Mouse (Mus musculus) limb, embryonic 12.5 days (tissue): ENCODE results near the gene Galnt17. TPM values are rescaled to one million over a fixed set of nuclear protein-coding genes. Genes with fewer than 3 reads are reported as not detected.

ENCODE experiments used
- ATAC-seq: fragments of 200-750 bp; cut with Nextera tagmentation; 2 replicates; pipeline ENCODE4 v1.8.0; 2017; ENCODE audit warnings: low read depth, moderate TSS enrichment; ENCODE audit not compliant: insufficient number of reproducible peaks, insufficient read depth, low FRiP score, low TSS enrichment
- H3K27ac ChIP-seq: fragments of 300-500 bp; sonication (generic); 2 replicates; pipeline ENCODE4 v1.5.1; 2016; ENCODE audit warnings: mild to moderate bottlenecking, moderate library complexity
- H3K27me3 ChIP-seq: fragments of 300-500 bp; sonication (generic); 2 replicates; pipeline ENCODE4 v1.6.1; 2016; ENCODE audit warnings: mild to moderate bottlenecking, moderate library complexity
- H3K36me3 ChIP-seq: fragments of 300-500 bp; sonication (generic); 2 replicates; pipeline ENCODE4 v1.6.1; 2016; ENCODE audit warnings: mild to moderate bottlenecking, moderate library complexity
- H3K4me1 ChIP-seq: fragments of 300-500 bp; sonication (generic); replicated peaks from 2 replicates; pipeline ENCODE4 v1.6.1; 2016
- H3K4me2 ChIP-seq: fragments of 300-500 bp; sonication (generic); 2 replicates; pipeline ENCODE4 v1.6.1; 2016; ENCODE audit warnings: mild to moderate bottlenecking, moderate library complexity
- H3K4me3 ChIP-seq: fragments of 300-500 bp; sonication (generic); replicated peaks from 2 replicates; pipeline ENCODE4 v1.5.1; 2016; ENCODE audit warnings: mild to moderate bottlenecking
- H3K9ac ChIP-seq: fragments of 300-500 bp; sonication (generic); replicated peaks from 2 replicates; pipeline ENCODE4 v1.6.1; 2016; ENCODE audit warnings: mild to moderate bottlenecking, moderate library complexity
- H3K9me3 ChIP-seq: fragments of 300-500 bp; sonication (generic); 2 replicates; pipeline ENCODE4 v1.6.1; 2016; ENCODE audit warnings: mild to moderate bottlenecking, moderate library complexity
- WGBS: fragments of 180-500 bp; shearing (Covaris S2); methylation state at CpG from one replicate; pipeline ENCODE4 v1.1.7; 2016; 5-methylcytosine and 5-hydroxymethylcytosine counted together
- polyA plus RNA-seq: library from polyadenylated mRNA; unstranded; fragments of >200 nt; fragmentation: Nextera tagmentation; extraction: Ambion mirVana; gene quantifications from 2 replicates; pipeline ENCODE4 v1.2.1, GENCODE M21; 2016

Gene Galnt17
- polyA plus RNA-seq, 1 experiment from 2014 or later: 2.6 TPM

DNA sequence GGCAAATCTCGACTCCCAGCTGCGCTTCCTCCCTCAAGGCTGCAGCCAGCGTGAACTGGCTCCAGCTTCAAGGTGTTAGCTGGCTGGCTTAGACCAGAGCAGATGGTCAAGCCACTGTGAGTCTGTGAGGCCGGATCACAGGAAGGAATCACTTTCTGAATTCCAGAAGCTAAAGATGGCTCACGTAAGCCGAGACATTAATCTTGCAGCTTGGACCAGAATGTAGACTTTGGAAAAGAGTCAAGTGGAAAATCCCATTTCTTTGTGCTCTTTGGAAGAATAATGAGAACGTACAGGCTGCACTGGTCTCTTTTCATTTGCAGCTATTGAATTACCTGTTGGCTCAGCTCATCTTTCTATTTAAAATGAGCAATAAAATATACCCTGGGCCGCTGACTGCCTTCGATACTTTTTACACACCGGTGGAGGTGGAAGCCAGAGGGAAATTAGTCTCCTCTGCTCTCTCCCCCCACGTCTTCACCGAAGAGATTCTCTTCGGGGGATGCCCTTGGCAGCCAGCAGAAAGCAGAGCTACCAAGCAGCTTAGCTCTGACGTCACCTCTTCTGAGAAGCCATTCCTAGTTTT, 225.1 kb downstream of the Galnt17 start:
- H3K4me3 ChIP-seq: no peak overlapping the region
- WGBS: 31% methylated on average over 14 of the region's 14 CpGs
- no peaks in the 10 kb centered on the region for H3K9me3 ChIP-seq
- no peak for ATAC-seq
- peaks cover 21% of the 10 kb centered on the region for H3K4me1 ChIP-seq
- H3K36me3 ChIP-seq: no peaks in the 10 kb centered on the region
- H3K4me2 ChIP-seq: peak overlapping the region; percentile 22; the same call in 1 of the 2 replicates
- H3K9ac ChIP-seq: no peak overlapping the region
- no peak overlapping the region for H3K27ac ChIP-seq
- no peaks in the 10 kb centered on the region for H3K27me3 ChIP-seq

DNA sequence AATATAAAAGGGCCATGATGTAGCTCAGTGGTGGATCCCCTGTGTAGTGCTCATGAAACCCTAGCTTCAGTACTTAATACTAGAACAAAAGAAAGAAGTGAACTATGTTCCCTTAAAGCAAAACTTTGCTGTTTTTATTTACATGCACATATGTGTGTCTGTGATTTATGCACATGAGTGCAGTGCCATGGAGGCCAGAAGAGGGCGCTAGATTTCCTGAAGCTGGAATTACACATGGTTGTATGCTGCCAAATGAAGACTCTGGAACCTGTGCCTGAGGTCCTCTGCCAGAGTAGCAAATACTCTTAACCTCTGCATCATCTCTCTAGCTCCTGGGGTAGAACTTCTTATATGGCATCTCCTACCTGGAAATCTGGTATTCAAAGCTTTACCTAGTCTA, 230.6 kb downstream of the Galnt17 start:
- no peaks in the 10 kb centered on the region for H3K27me3 ChIP-seq
- H3K9me3 ChIP-seq: no peaks in the 10 kb centered on the region
- H3K9ac ChIP-seq: no peak overlapping the region
- WGBS: 24% methylated on average over 1 of the region's 1 CpGs
- peaks cover 4% of the 10 kb centered on the region; the same call in 1 of the 2 replicates for H3K4me1 ChIP-seq
- no peak overlapping the region for H3K4me2 ChIP-seq
- H3K27ac ChIP-seq: no peak overlapping the region
- no peaks in the 10 kb centered on the region for H3K36me3 ChIP-seq
- no peak for ATAC-seq
- H3K4me3 ChIP-seq: no peak overlapping the region

DNA sequence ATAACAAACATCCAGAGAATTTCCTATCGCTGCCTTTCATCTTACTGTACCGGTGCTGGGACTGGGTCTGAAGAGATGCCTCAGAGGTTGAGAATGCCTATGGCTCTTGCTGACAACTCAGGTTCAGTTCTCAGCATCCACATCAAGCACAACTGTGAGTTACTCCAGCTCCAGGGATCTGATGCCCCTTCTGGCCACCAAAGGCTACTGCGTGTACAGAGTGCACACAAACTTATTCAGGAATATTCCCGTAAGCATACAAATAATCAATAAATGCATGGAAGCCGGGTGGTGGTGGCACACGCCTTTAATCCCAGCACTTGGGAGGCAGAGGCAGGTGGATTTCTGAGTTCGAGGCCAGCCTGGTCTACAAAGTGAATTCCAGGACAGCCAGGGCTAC, 232.5 kb downstream of the Galnt17 start:
- Histone ChIP-seq H3K4me3 (no peak overlapping the region), H3K27ac (no peak overlapping the region), H3K9me3 (no peaks in the 10 kb centered on the region), H3K4me1 (no peaks in the 10 kb centered on the region), H3K4me2 (no peak overlapping the region), H3K27me3 (no peaks in the 10 kb centered on the region), H3K36me3 (no peaks in the 10 kb centered on the region), H3K9ac (no peak overlapping the region)
- 89% methylated on average over 7 of the region's 7 CpGs for WGBS
- no peak for ATAC-seq

DNA sequence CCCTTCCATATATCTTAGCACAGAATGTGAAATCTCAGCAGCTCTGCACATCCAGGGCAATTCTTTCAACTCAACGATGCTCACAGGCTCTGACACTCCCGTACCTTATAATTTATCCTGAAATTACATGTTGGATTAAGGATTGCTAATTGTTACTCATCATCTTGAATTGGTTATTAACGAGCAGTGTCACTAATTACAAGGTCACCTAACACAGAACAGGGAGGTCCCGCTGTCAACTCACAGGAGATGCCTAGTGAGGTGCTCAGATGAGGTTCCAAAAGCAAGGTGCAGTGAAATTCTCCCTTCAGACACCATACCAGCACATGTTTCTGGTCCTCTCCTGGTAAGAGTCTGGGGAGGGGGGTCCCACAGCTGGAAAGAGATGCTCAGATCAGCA, 234.0 kb downstream of the Galnt17 start:
- Histone ChIP-seq H3K4me3 (no peak overlapping the region), H3K9me3 (no peaks in the 10 kb centered on the region), H3K27ac (no peak overlapping the region), H3K36me3 (no peaks in the 10 kb centered on the region), H3K4me2 (no peak overlapping the region), H3K9ac (no peak overlapping the region), H3K27me3 (no peaks in the 10 kb centered on the region), H3K4me1 (no peaks in the 10 kb centered on the region)
- 81% methylated on average over 4 of the region's 4 CpGs for WGBS
- ATAC-seq: no peak

DNA sequence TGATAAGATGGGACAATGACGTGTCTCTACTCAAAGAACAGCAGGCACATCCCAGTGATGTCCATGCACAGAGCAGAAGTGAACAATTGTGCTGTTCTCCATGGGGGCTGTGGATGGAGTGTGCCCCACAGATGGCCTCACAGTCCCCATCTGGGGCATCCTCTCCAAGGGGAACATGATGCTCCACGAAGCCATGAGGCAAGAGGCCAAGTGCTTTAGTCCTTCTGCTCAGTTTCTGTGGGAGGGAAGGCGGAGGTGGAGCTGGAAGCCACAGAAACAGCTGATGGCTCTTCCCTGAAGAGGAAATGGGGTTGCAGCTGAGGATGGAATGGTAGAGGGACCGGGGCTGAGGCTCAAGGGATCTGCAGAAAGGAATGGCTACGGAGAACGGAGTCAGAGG, 243.1 kb downstream of the Galnt17 start:
- Histone ChIP-seq H3K9me3 (no peaks in the 10 kb centered on the region), H3K36me3 (no peaks in the 10 kb centered on the region), H3K27me3 (no peaks in the 10 kb centered on the region), H3K9ac (no peak overlapping the region), H3K27ac (no peak overlapping the region), H3K4me1 (no peaks in the 10 kb centered on the region), H3K4me2 (no peak overlapping the region), H3K4me3 (no peak overlapping the region)
- ATAC-seq: no peak
- 83% methylated on average over 6 of the region's 6 CpGs for WGBS

DNA sequence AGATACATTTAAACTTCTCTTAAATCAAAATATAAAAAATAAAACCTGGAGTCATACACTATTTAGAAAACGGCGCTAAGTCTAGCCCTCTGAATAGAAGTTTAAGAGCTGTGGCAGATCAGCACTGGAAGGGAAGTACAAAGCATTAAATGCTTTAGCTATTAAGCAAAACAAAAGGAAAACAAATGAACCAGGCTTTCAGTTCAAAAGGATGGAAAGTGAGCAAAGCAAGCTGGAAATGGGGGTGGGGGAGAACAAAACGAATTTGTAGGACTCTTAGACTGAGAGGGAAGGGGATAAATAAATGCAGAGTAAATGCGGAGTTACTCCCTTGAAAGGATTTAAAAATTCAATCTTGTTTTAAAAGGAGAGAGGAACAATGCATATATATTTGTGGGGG, 259.8 kb downstream of the Galnt17 start:
- WGBS: 52% methylated on average over 4 of the region's 4 CpGs
- no peaks in the 10 kb centered on the region for H3K4me1 ChIP-seq
- H3K4me2 ChIP-seq: no peak overlapping the region
- no peaks in the 10 kb centered on the region for H3K36me3 ChIP-seq
- no peak overlapping the region for H3K4me3 ChIP-seq
- ATAC-seq: no peak
- H3K27ac ChIP-seq: no peak overlapping the region
- H3K27me3 ChIP-seq: no peaks in the 10 kb centered on the region
- no peak overlapping the region for H3K9ac ChIP-seq
- H3K9me3 ChIP-seq: no peaks in the 10 kb centered on the region

DNA sequence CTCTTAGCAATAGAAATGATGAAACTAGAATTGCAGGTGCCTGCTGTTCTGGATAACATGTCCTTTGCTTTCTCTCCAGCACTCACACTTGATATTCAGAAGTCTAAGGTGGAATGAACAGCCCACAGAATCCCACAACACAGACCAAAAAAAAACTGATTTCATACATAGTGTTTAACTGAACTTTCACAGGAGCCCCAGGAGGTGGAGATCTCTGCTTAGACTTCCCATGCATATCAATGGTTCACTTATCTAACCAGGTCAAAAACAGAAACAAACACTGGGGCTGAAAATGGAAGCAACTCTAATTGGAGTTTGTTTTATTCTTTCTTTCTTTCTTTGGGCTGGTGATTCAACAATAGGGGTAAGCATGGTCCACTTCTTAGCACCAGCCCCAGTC, 265.2 kb downstream of the Galnt17 start:
- no peak overlapping the region for H3K4me2 ChIP-seq
- H3K27ac ChIP-seq: no peak overlapping the region
- H3K4me1 ChIP-seq: no peaks in the 10 kb centered on the region
- no peak overlapping the region for H3K4me3 ChIP-seq
- H3K27me3 ChIP-seq: no peaks in the 10 kb centered on the region
- H3K9me3 ChIP-seq: no peaks in the 10 kb centered on the region
- H3K36me3 ChIP-seq: no peaks in the 10 kb centered on the region
- no peak overlapping the region for H3K9ac ChIP-seq
- ATAC-seq: no peak

DNA sequence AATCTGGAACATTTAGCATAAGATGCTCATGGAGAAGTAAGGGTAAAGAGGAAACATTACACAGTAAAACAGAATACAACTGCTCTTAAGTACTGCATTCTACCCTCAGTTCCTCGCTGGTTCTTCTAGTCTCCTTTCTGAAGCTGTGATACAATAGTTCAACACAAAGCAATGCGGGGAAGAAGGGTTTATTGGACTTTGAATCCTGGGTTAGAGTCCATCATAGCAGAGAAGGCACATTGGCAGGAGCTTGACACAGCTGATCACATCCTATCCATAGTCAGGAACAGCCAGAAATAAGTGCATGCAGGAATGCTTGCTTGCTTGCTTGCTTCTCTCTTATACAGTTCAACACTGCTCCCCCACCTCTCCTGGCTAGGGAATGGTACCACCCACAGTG, 267.9 kb downstream of the Galnt17 start:
- H3K4me3 ChIP-seq: no peak overlapping the region
- no peak overlapping the region for H3K4me2 ChIP-seq
- ATAC-seq: no peak
- H3K9ac ChIP-seq: no peak overlapping the region
- no peaks in the 10 kb centered on the region for H3K9me3 ChIP-seq
- no peaks in the 10 kb centered on the region for H3K27me3 ChIP-seq
- no peak overlapping the region for H3K27ac ChIP-seq
- no peaks in the 10 kb centered on the region for H3K4me1 ChIP-seq
- no peaks in the 10 kb centered on the region for H3K36me3 ChIP-seq
- WGBS: 89% methylated on average over 2 of the region's 2 CpGs

DNA sequence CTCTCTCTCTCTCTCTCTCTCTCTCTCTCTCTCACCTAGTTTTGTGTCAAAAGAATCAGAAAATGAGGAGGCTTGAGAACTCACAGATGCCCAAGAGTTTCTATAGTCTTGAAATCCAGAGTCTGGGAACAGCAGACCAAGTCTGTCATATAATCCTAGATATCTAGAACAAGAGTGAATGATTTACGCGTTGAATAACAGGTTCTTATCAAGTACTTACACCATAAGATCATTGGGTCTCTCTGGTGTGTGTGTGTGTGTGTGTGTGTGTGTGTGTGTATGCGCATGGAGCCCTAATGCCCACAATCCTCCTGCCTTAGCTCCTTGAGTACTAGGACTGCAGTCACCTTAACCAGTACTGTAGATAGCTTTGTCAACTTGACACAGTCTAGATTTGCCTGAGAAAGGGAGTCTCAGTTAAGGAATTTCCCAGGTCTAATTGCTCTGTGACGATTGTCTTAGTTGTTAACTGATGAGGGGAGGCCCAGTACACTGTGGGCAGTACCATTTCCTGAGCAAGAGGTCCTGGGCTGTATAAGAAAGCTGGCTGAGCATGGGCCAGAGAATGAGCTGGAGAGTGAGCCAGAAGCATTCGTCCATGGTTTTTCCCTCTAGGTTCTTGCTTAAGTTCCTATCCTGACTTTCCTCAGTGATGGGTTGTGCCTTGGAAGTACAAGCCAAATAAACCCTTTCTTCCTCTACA, 268.5 kb downstream of the Galnt17 start:
- Histone ChIP-seq H3K27me3 (no peaks in the 10 kb centered on the region), H3K4me3 (no peak overlapping the region), H3K9ac (no peak overlapping the region), H3K9me3 (no peaks in the 10 kb centered on the region), H3K4me1 (no peaks in the 10 kb centered on the region), H3K36me3 (no peaks in the 10 kb centered on the region), H3K27ac (no peak overlapping the region), H3K4me2 (no peak overlapping the region)
- WGBS: 82% methylated on average over 5 of the region's 5 CpGs
- no peak for ATAC-seq

DNA sequence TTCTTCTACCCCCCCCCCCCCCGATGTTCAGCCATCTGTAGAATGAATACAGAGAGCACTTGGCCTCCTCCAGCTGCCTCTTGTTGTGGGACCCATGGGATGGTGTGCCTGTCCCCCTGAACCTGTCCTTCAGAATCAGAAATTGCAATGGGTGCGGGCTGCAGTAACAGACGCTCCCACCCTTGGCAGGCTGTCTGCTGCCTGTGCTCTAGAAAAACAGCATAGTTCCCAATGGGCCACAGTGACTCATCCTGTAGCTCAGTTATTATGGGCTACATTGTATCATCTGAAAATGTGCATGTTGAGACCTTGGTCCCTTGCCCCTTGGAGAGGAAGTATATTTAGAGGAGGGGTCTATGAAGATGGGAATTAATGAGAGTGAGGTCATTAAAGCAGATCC, 283.8 kb downstream of the Galnt17 start:
- ATAC-seq: no peak
- 91% methylated on average over 3 of the region's 3 CpGs for WGBS
- Histone ChIP-seq H3K4me1 (no peaks in the 10 kb centered on the region), H3K4me3 (no peak overlapping the region), H3K27ac (no peak overlapping the region), H3K27me3 (no peaks in the 10 kb centered on the region), H3K9ac (no peak overlapping the region), H3K36me3 (no peaks in the 10 kb centered on the region), H3K9me3 (no peaks in the 10 kb centered on the region), H3K4me2 (no peak overlapping the region)

DNA sequence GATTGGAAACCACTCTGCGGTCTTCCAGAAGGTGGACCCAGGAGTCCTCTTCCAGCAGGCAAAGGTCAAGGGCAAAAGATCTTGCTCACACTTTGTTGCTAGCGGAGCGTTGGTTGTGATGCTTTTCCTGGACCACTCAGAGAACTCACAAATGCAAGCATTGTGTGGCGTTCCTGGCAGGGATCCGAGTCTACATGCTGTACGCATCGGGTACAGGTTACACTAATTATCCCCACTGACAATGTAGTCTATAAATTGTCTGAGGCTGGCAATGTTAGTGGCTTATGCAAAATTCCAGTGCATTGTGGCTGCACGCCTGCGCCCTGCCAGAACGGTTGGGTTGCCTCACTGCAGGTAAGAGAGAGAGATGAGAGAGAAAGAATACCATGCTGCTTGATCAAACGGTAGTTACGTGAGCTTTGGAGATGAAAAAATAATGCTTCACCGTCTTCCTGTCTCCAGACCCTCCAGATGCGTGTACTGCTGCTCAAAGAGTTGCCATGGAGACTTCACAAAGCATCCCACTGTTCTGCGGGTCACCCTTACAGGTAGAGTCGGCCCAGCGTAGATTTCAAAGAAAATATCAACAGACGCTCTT, 285.8 kb downstream of the Galnt17 start:
- Histone ChIP-seq H3K9ac (no peak overlapping the region), H3K4me1 (no peaks in the 10 kb centered on the region), H3K4me3 (no peak overlapping the region), H3K9me3 (no peaks in the 10 kb centered on the region), H3K36me3 (no peaks in the 10 kb centered on the region), H3K4me2 (no peak overlapping the region), H3K27ac (no peak overlapping the region), H3K27me3 (no peaks in the 10 kb centered on the region)
- ATAC-seq: no peak
- WGBS: 82% methylated on average over 18 of the region's 18 CpGs

DNA sequence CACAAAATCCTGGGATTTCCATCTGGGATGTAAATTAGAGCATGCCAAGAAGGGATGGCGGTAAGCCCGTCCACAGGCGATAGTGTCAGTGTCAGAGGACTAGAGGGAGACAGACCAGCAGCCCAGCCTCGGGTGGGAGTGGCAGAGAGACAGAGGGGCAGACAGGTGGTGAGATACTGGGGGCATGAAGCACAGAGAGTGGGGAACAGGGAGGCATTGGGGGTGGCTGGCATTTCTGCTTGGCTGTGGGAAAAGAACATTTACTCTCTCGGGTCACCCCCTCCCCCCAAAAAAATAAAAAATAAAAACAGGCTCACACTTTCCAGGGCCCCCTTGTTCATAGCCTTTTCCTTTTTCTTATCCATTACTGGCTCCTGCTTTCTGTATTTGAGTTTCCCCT, 287.4 kb downstream of the Galnt17 start:
- Histone ChIP-seq H3K4me3 (no peak overlapping the region), H3K9ac (no peak overlapping the region), H3K27ac (no peak overlapping the region), H3K36me3 (no peaks in the 10 kb centered on the region), H3K4me1 (no peaks in the 10 kb centered on the region), H3K9me3 (no peaks in the 10 kb centered on the region), H3K27me3 (no peaks in the 10 kb centered on the region), H3K4me2 (no peak overlapping the region)
- 78% methylated on average over 5 of the region's 5 CpGs for WGBS
- no peak for ATAC-seq
